Mouse (Mus musculus) CD4-positive, CD25-positive, alpha-beta regulatory T cell (primary cell): ENCODE results near the gene Lrat. TPM values are rescaled to one million over a fixed set of nuclear protein-coding genes. Genes with fewer than 3 reads are reported as not detected.

Source experiments
- polyA plus RNA-seq: library from polyadenylated mRNA; unstranded; fragments of 100-300 nt; shearing (Covaris generic); gene quantifications from one replicate; pipeline ENCODE4 v1.2.1, GENCODE M21; 2017

Gene Lrat
- 0.04 TPM for polyA plus RNA-seq

DNA sequence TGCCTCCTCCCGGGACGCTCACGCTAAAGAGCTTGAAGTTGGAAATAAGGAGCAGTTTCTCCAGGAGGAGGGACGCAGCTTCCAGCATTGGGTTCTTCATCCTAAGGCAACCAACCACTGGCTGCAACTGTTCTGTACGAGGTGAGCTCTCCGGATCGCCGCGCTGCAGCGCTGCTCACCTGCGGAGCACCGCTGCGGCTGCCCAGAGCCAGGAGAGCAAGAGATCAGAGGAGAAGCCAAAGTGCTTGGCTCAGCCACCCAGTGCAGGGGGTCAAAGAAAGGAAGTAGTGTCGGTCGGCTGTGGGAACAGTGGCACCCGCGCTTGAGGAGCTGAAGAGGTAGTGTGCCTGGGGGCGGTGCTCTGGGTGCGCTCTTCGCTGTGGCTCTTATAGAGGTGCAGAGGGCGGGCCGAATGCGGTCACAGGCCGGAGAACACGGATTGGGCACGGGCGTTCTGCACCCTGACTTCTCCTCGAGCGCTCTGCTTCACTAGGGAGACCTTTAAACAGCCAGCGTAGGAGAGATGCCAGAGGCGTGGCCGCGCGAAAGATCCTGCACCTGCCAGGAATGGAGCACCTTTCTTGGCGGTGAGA is at the start of gene Lrat:
Gene Lrat (minus strand): TSS at position 361 of the 593 bp plus-strand sequence.

DNA sequence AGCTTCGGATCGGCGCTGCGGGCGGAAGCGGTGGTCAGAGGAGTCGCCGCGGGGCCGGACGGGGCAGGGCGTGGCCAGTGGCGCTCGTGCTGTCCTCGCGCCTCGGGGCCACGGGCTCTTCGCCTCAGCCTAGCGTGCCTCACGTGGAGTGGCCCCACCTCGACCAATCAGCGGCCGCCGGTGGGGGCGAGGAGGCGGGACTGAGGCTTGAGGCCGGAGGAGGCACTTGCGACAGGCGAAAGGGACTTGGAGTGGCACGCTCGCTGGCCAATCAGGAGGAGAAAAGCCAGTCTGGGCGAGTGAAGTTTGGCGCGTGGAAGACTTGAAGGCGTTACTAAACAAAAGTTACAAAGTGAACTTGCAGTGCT is 27.4 kb downstream of the Lrat start, which contains the start of gene Rbm46:
Gene Rbm46 (minus strand): TSS at position 112 of the 368 bp plus-strand sequence.

Other genes with a start within 250 kb of the Lrat start
- not detected for gene Rbm46, start 27.5 kb downstream of the Lrat start, polyA plus RNA-seq
- gene Fgg, start 103.8 kb upstream of the Lrat start, polyA plus RNA-seq, result not detected
- 0.08 TPM for gene Fga, start 122.1 kb upstream of the Lrat start, polyA plus RNA-seq
- gene Fgb, start 145.9 kb upstream of the Lrat start, polyA plus RNA-seq, result 0.05 TPM
- gene Plrg1, start 151.5 kb upstream of the Lrat start, polyA plus RNA-seq, result 74.1 TPM
- 0.04 TPM for gene Dchs2, start 224.0 kb upstream of the Lrat start, polyA plus RNA-seq